Mouse (Mus musculus): Measurements from ENCODE around the gene Ppp1cb. TPM values are rescaled to one million over a fixed set of nuclear protein-coding genes. Genes with fewer than 3 reads are reported as not detected.

Ppp1cb gene
- polyA plus RNA-seq, 1 experiment from 2014 or later: 213 TPM

DNA sequence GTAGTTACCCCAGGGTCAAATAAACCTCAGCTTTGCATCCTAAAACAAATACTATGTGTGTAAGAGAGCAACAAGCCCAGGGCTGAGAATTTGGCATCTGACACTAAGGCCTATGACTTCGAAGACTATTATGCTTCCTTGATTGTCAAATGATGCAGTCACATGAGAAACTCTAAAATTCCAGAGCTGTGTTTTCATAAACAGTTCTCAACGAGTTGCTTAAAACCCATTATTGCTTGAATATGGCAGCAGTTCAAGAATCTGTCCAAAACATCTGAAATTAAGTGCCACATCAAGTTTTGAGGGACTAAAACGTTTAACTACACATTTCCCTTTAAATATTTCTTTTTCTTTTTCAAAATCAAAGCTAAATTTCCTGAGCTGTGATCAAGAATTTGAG lies 50.1 kb downstream of the Ppp1cb start:
- no peak overlapping the region for H3K4me2 ChIP-seq
- no peaks in the 10 kb centered on the region for H3K9me3 ChIP-seq (replicated peaks)
- H3K4me1 ChIP-seq: no peaks in the 10 kb centered on the region
- no peaks in the 10 kb centered on the region for H3K27me3 ChIP-seq
- H3K36me3 ChIP-seq: peaks cover 15% of the 10 kb centered on the region; the same call in 1 of the 2 replicates
- H3K9ac ChIP-seq: no peak overlapping the region
- WGBS: 52% methylated on average over 3 of the region's 3 CpGs
- no peak overlapping the region for H3K4me3 ChIP-seq (replicated peaks)
- ATAC-seq (replicated peaks; ENCODE audit: low FRiP score): no peak
- no peak overlapping the region for H3K27ac ChIP-seq

GRCm38 (mm10) chr5:32520381-32520780 lies 61.7 kb downstream of the Ppp1cb start:
- Histone ChIP-seq H3K4me3 (replicated peaks) (no peak overlapping the region), H3K27ac (no peak overlapping the region), H3K4me1 (no peaks in the 10 kb centered on the region), H3K9ac (no peak overlapping the region), H3K9me3 (replicated peaks) (no peaks in the 10 kb centered on the region), H3K36me3 (no peaks in the 10 kb centered on the region), H3K27me3 (no peaks in the 10 kb centered on the region), H3K4me2 (no peak overlapping the region)
- 50% methylated on average over 1 of the region's 1 CpGs for WGBS
- no peak for ATAC-seq (replicated peaks; ENCODE audit: low FRiP score)

GRCm38 (mm10) chr5:32549449-32549848 lies 90.8 kb downstream of the Ppp1cb start:
- Histone ChIP-seq H3K4me3 (replicated peaks) (no peak overlapping the region), H3K9me3 (replicated peaks) (no peaks in the 10 kb centered on the region), H3K4me1 (no peaks in the 10 kb centered on the region), H3K9ac (no peak overlapping the region), H3K27me3 (no peaks in the 10 kb centered on the region), H3K36me3 (no peaks in the 10 kb centered on the region), H3K4me2 (no peak overlapping the region), H3K27ac (no peak overlapping the region)
- WGBS: 76% methylated on average over 2 of the region's 2 CpGs
- no peak for ATAC-seq (replicated peaks; ENCODE audit: low FRiP score)

DNA sequence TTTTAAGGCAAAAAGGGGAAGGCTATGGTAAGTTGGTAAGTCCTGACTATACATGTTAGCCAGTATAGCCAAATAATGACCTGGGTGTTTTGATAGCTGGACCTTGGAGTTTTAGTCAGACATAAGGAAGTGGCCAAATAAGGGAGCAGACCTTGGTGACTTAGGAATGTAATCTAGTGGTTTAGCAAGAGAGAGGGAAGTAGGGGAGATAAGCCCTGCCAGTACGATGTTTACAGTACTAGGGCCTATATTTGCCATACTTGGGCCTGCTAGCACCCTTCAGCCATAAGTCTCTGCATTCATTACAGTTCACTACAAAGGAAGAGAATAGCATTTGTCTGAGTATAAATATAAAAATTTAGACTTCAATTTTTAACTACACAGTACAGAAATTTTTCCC lies 106.1 kb downstream of the Ppp1cb start:
- H3K4me1 ChIP-seq: no peaks in the 10 kb centered on the region
- H3K27me3 ChIP-seq: no peaks in the 10 kb centered on the region
- no peaks in the 10 kb centered on the region for H3K36me3 ChIP-seq
- WGBS: 54% methylated on average over 1 of the region's 1 CpGs
- no peak overlapping the region for H3K9ac ChIP-seq
- no peaks in the 10 kb centered on the region for H3K9me3 ChIP-seq (replicated peaks)
- no peak for ATAC-seq (replicated peaks; ENCODE audit: low FRiP score)
- no peak overlapping the region for H3K27ac ChIP-seq
- no peak overlapping the region for H3K4me3 ChIP-seq (replicated peaks)
- H3K4me2 ChIP-seq: no peak overlapping the region

Other genes starting within 250 kb of the Ppp1cb start
- gene Plb1, start 226.1 kb upstream of the Ppp1cb start, polyA plus RNA-seq (2015; fragmentation: Nextera tagmentation; extraction: Ambion mirVana): 0.17 and 0.30 TPM in 2 replicates
- gene Yes1, start 152.3 kb downstream of the Ppp1cb start, polyA plus RNA-seq (2015; fragmentation: Nextera tagmentation; extraction: Ambion mirVana): 37.8 and 39.1 TPM in 2 replicates